Mouse (Mus musculus) liver, embryonic 14.5 days (tissue): ENCODE measurements around the gene Cdca7l. TPM values are rescaled to one million over a fixed set of nuclear protein-coding genes. Genes with fewer than 3 reads are reported as not detected.

Experiments used
- ATAC-seq: fragments of 200-750 bp; cut with Nextera tagmentation; 2 replicates; pipeline ENCODE4 v1.8.0; 2017; ENCODE audit warnings: moderate number of reproducible peaks, mild to moderate bottlenecking, moderate library complexity; ENCODE audit not compliant: insufficient read depth
- DNase-seq, 3 experiments: peaks; one replicate each; pipeline ENCODE4 v3.0.0-alpha.2; 2012 to 2013; ENCODE audit warnings: low read depth in 3 of 3, low spot score in 3 of 3
- H3K27ac ChIP-seq: fragments of 300-500 bp; sonication (generic); 2 replicates; pipeline ENCODE4 v1.5.1; 2014; ENCODE audit warnings: moderate library complexity, mild to moderate bottlenecking, control low read depth, inconsistent platforms
- H3K27me3 ChIP-seq: fragments of 300-500 bp; sonication (generic); 2 replicates; pipeline ENCODE4 v1.6.1; 2014; ENCODE audit warnings: mild to moderate bottlenecking, low read length, moderate library complexity; ENCODE audit not compliant: control insufficient read depth, insufficient read depth
- H3K36me3 ChIP-seq: fragments of 300-500 bp; sonication (generic); replicated peaks from 2 replicates; pipeline ENCODE4 v1.6.1; 2014; ENCODE audit warnings: low read depth; ENCODE audit not compliant: control insufficient read depth, insufficient read depth
- H3K4me1 ChIP-seq, 2 experiments: fragments of 200-500 bp in 1 of 2; fragments of 300-500 bp in 1 of 2; sonication (generic) in 1 of 2; replicated peaks; 2 replicates each; pipeline ENCODE4 v1.6.1; 2012 to 2014; ENCODE audit warnings: antibody characterized with exemption in 1 of 2, inconsistent platforms in 1 of 2, low read length in 1 of 2; ENCODE audit not compliant: control insufficient read depth in 2 of 2, insufficient read depth in 2 of 2
- H3K4me2 ChIP-seq: fragments of 300-500 bp; sonication (generic); 2 replicates; pipeline ENCODE4 v1.6.1; 2014; ENCODE audit warnings: low read depth, mild to moderate bottlenecking, control low read depth, moderate library complexity
- H3K4me3 ChIP-seq, 2 experiments: fragments of 200-500 bp in 1 of 2; fragments of 300-500 bp in 1 of 2; sonication (generic) in 1 of 2; 2 replicates each; pipeline ENCODE4 v1.5.1; 2012 to 2014; ENCODE audit warnings: low read depth in 2 of 2, low read length in 2 of 2, mild to moderate bottlenecking in 2 of 2, control low read depth in 1 of 2, inconsistent platforms in 1 of 2, moderate library complexity in 1 of 2; ENCODE audit not compliant: insufficient read depth in 1 of 2
- H3K9ac ChIP-seq: fragments of 300-500 bp; sonication (generic); replicated peaks from 2 replicates; pipeline ENCODE4 v1.6.1; 2014; ENCODE audit warnings: mild to moderate bottlenecking, control low read depth, moderate library complexity
- H3K9me3 ChIP-seq: fragments of 300-500 bp; sonication (generic); 2 replicates; pipeline ENCODE4 v1.6.1; 2016; ENCODE audit warnings: low read length, mixed read lengths; ENCODE audit not compliant: control insufficient read depth
- CTCF ChIP-seq: IDR thresholded peaks from 2 replicates; pipeline ENCODE4 v1.5.1; 2016; ENCODE audit warnings: antibody characterized with exemption, low read depth, control low read depth
- EP300 ChIP-seq: IDR thresholded peaks from 2 replicates; pipeline ENCODE4 v1.6.1; 2016; ENCODE audit warnings: antibody characterized with exemption, low read depth
- WGBS: fragments of 180-500 bp; shearing (Covaris S2); extraction: QIAGEN DNeasy Blood & Tissue Kit; methylation state at CpG from one replicate; pipeline ENCODE4 v1.1.7; 2014; ENCODE audit not compliant: insufficient replicate concordance; 5-methylcytosine and 5-hydroxymethylcytosine counted together
- polyA plus RNA-seq, 2 experiments: library from polyadenylated mRNA; depleted of rRNA in 1 of 2; stranded (reverse) in 1 of 2; unstranded in 1 of 2; fragments of >200 nt; fragmentation: Nextera tagmentation in 1 of 2; extraction: Ambion mirVana in 1 of 2; gene quantifications; 2 replicates each; pipeline versions ENCODE4 v1.2.1 to v1.2.3; 2012 to 2014

Cdca7l gene
- polyA plus RNA-seq, 2 experiments, result 11.0 to 15.9 TPM

GRCm38 (mm10) chr12:117789017-117789416, 15.1 kb upstream of the Cdca7l start:
- Histone ChIP-seq H3K4me3 (no peak overlapping the region), H3K9me3 (no peaks in the 10 kb centered on the region), H3K4me1 (no peaks in the 10 kb centered on the region), H3K27me3 (no peaks in the 10 kb centered on the region), H3K27ac (no peak overlapping the region), H3K9ac (no peak overlapping the region), H3K4me2 (no peak overlapping the region), H3K36me3 (no peaks in the 10 kb centered on the region)
- DNase-seq (no peak), ATAC-seq (no peak)
- 42% methylated on average over 7 of the region's 7 CpGs for WGBS
- TF ChIP-seq CTCF (no peak), EP300 (no peak)

- H3K4me3 ChIP-seq, result no peak overlapping the region
- H3K9ac ChIP-seq, result no peak overlapping the region
- H3K36me3 ChIP-seq, result no peaks in the 10 kb centered on the region
- ATAC-seq (no peak), DNase-seq (no peak)
- WGBS, result 72% methylated on average over 4 of the region's 4 CpGs
- H3K27me3 ChIP-seq, result no peaks in the 10 kb centered on the region
- H3K4me1 ChIP-seq, result no peaks in the 10 kb centered on the region
- no peak overlapping the region for H3K4me2 ChIP-seq
- TF ChIP-seq EP300, result no peak
- H3K9me3 ChIP-seq, result no peaks in the 10 kb centered on the region
- no peak overlapping the region for H3K27ac ChIP-seq
These were observed 8.8 kb upstream of the Cdca7l start for GRCm38 (mm10) chr12:117795303-117795702.

DNA sequence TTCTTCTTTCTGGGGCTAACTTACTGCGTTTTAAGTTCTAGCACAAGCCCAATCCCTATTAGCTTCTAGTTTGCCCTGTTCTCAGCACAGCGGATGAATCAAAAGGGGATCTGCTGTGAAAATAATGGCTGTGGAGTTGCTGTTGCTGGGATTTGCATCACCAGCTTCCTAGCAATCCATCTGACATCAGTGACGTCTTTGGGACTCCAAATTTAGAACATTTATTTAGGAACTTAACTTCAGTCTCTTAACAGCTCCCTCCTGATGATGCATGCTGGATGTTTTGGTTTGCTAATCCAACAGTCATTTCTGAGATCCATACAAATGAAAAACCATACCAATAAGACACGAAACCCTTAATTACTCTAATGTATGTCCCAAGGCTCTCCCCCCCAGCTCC, 1.5 kb downstream of the Cdca7l start:
- H3K9me3 ChIP-seq, result no peaks in the 10 kb centered on the region
- ATAC-seq (no peak), DNase-seq (no peak)
- H3K4me2 ChIP-seq, result no peak overlapping the region
- no peaks in the 10 kb centered on the region; the same call in 1 of the 2 replicates for H3K27me3 ChIP-seq
- WGBS, result 55% methylated on average over 4 of the region's 4 CpGs
- TF ChIP-seq CTCF, result no peak
- no peak for TF ChIP-seq EP300
- no peak overlapping the region for H3K4me3 ChIP-seq
- H3K36me3 ChIP-seq, result no peaks in the 10 kb centered on the region
- H3K4me1 ChIP-seq, result no peaks in the 10 kb centered on the region
- H3K9ac ChIP-seq, result no peak overlapping the region
- H3K27ac ChIP-seq, result no peak overlapping the region

GRCm38 (mm10) chr12:117806007-117806451, 1.9 kb downstream of the Cdca7l start:
- no peak overlapping the region for H3K9ac ChIP-seq
- no peak for ATAC-seq
- H3K27ac ChIP-seq, result no peak overlapping the region
- H3K27me3 ChIP-seq, result no peaks in the 10 kb centered on the region; the same call in 1 of the 2 replicates
- H3K4me2 ChIP-seq, result no peak overlapping the region
- TF ChIP-seq CTCF (no peak), EP300 (no peak)
- no peaks in the 10 kb centered on the region for H3K36me3 ChIP-seq
- H3K9me3 ChIP-seq, result no peaks in the 10 kb centered on the region
- DNase-seq, result no peak
- WGBS, result 69% methylated on average over 12 of the region's 12 CpGs
- no peak overlapping the region for H3K4me3 ChIP-seq
- no peaks in the 10 kb centered on the region for H3K4me1 ChIP-seq

DNA sequence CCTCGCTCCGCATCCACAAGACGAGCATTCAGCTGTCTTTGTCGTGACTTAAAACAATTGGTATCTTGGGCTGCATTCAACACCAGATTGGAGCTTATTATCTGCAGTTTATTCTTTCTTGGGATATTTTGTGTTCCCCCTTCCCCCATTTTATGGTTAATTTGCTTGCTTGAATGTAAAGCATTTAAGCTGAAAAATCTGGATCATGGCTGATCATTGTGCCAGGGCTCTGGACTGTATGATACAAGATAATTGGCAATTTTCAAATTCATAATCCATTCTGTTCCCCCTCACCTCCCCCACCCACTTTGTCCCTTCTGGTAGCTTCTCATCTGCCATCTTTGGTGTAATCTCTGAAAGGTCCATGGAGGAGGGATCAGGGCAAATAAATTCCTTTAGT, 2.4 kb downstream of the Cdca7l start:
- 67% methylated on average over 4 of the region's 4 CpGs for WGBS
- Histone ChIP-seq H3K9ac (no peak overlapping the region), H3K9me3 (no peaks in the 10 kb centered on the region), H3K27me3 (no peaks in the 10 kb centered on the region; the same call in 1 of the 2 replicates), H3K4me1 (no peaks in the 10 kb centered on the region), H3K4me3 (no peak overlapping the region), H3K4me2 (no peak overlapping the region), H3K27ac (no peak overlapping the region), H3K36me3 (no peaks in the 10 kb centered on the region)
- DNase-seq, result no peak
- no peak for ATAC-seq
- TF ChIP-seq EP300 (no peak), CTCF (no peak)
